Comparison of ENCODE assay signal across 19 mouse cellular contexts in the genomic region with DNA sequence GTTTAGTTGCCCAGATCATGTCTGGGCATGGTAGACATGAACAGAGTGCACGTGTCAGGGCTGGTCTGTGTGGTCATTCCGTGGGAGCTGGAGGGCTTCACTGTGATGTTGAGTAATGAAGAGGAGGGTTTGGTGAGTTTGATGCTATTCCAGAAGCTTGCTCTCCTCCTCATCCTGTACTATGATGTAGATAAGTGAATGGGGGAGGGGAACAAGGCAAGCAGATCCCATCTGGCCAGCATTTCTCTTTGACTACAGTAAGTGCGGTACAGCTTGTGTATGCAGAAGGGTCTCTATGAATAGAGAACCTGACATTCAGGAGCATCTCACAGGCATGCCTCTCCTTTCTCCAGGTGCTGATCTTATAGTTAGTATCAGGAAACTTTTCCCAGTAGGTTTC.
"Had no signal": no experiment of that assay in that cellular context is flagged by ENCODE, and none has a peak within 500 bp of the region (broad histone marks: within the 10 kb centered on the region; RNA-seq: fewer than 3 reads in every experiment).

No protein-coding gene starts in this region.

- H3K4me1 ChIP-seq: midbrain, embryonic 12.5 days had no signal

- H3K4me3 ChIP-seq: midbrain, embryonic 10.5 days; midbrain, embryonic 12.5 days; myocyte; neural tube, embryonic 13.5 days; neural tube, embryonic 15.5 days had no signal

- H3K9me3 ChIP-seq: midbrain, embryonic 10.5 days; midbrain, embryonic 12.5 days; neural tube, embryonic 13.5 days; neural tube, embryonic 15.5 days had no signal

- H3K27ac ChIP-seq: liver, embryonic 14.5 days; midbrain, embryonic 12.5 days; neural tube, embryonic 13.5 days; neural tube, embryonic 15.5 days had no signal

- DNase-seq: lung, adult 18-20 months; lung, embryonic 14.5 days; lung, postnatal 10 days; lung, postnatal 4 days; midbrain, embryonic 14.5 days; retina, postnatal 1 day; right cerebral cortex, adult 18-20 months; right cerebral cortex, postnatal 25 days; right cerebral cortex, postnatal 4 days; spleen, adult 18-20 months; thymus, adult 18-20 months; thymus, postnatal 36 days had no signal

- H3K9ac ChIP-seq: liver, embryonic 14.5 days; lung, embryonic 14.5 days; midbrain, embryonic 12.5 days; neural tube, embryonic 13.5 days; neural tube, embryonic 15.5 days had no signal

- H3K36me3 ChIP-seq: midbrain, embryonic 10.5 days; midbrain, embryonic 12.5 days; neural tube, embryonic 13.5 days; neural tube, embryonic 15.5 days had no signal

- H3K4me2 ChIP-seq: lung, embryonic 14.5 days; midbrain, embryonic 12.5 days; neural tube, embryonic 13.5 days; neural tube, embryonic 15.5 days had no signal

- H3K27me3 ChIP-seq: neural tube, embryonic 13.5 days; neural tube, embryonic 15.5 days had no signal

- ATAC-seq: midbrain, embryonic 16.5 days had no signal
